Mouse (Mus musculus) midbrain, embryonic 11.5 days (tissue): ENCODE measurements around the gene Trim9. TPM values are rescaled to one million over a fixed set of nuclear protein-coding genes. Genes with fewer than 3 reads are reported as not detected.

Experiments
- ATAC-seq: fragments of 200-750 bp; cut with Nextera tagmentation; 2 replicates; pipeline ENCODE4 v1.8.0; 2017; ENCODE audit warnings: moderate TSS enrichment, moderate library complexity; ENCODE audit not compliant: low FRiP score
- DNase-seq: peaks from one replicate; pipeline ENCODE4 v3.0.0; 2015; ENCODE audit warnings: low spot score; ENCODE audit errors: missing footprints
- H3K27ac ChIP-seq: fragments of 300-500 bp; sonication (generic); 2 replicates; pipeline ENCODE4 v1.5.1; 2014; ENCODE audit warnings: low read depth, low read length
- H3K27me3 ChIP-seq: fragments of 300-500 bp; sonication (generic); 2 replicates; pipeline ENCODE4 v1.6.1; 2014; ENCODE audit warnings: mild to moderate bottlenecking, low read length, moderate library complexity, mixed read lengths; ENCODE audit not compliant: control insufficient read depth, insufficient read depth
- H3K36me3 ChIP-seq: fragments of 300-500 bp; sonication (generic); 2 replicates; pipeline ENCODE4 v1.6.1; 2014; ENCODE audit warnings: mild to moderate bottlenecking, low read length, moderate library complexity, mixed read lengths; ENCODE audit not compliant: control insufficient read depth, insufficient read depth
- H3K4me1 ChIP-seq: fragments of 300-500 bp; sonication (generic); 2 replicates; pipeline ENCODE4 v1.6.1; 2014; ENCODE audit warnings: low read length; ENCODE audit not compliant: control insufficient read depth, insufficient read depth
- H3K4me2 ChIP-seq: fragments of 300-500 bp; sonication (generic); 2 replicates; pipeline ENCODE4 v1.6.1; 2014; ENCODE audit warnings: mild to moderate bottlenecking, moderate library complexity
- H3K4me3 ChIP-seq: fragments of 300-500 bp; sonication (generic); 2 replicates; pipeline ENCODE4 v1.5.1; 2014; ENCODE audit warnings: low read depth, low read length
- H3K9ac ChIP-seq: fragments of 300-500 bp; sonication (generic); 2 replicates; pipeline ENCODE4 v1.6.1; 2014; ENCODE audit warnings: low read length
- H3K9me3 ChIP-seq: fragments of 300-500 bp; sonication (generic); 2 replicates; pipeline ENCODE4 v1.6.1; 2016; ENCODE audit warnings: low read length; ENCODE audit not compliant: control insufficient read depth
- WGBS: fragments of 180-500 bp; shearing (Covaris S2); extraction: QIAGEN DNeasy Blood & Tissue Kit; methylation state at CpG from one replicate; pipeline ENCODE4 v1.1.7; 2014; 5-methylcytosine and 5-hydroxymethylcytosine counted together
- polyA plus RNA-seq: library from polyadenylated mRNA; unstranded; fragments of >200 nt; fragmentation: Nextera tagmentation; extraction: Ambion mirVana; gene quantifications from 2 replicates; pipeline ENCODE4 v1.2.1, GENCODE M21; 2014

Gene Trim9
- polyA plus RNA-seq, 1 experiment from 2014 or later = 28.4 TPM

- Histone ChIP-seq H3K27ac (no peak overlapping the region), H3K4me1 (no peaks in the 10 kb centered on the region), H3K9ac (no peak overlapping the region), H3K9me3 (no peaks in the 10 kb centered on the region), H3K36me3 (no peaks in the 10 kb centered on the region), H3K4me2 (no peak overlapping the region), H3K27me3 (no peaks in the 10 kb centered on the region), H3K4me3 (no peak overlapping the region)
- 78% methylated on average over 6 of the region's 6 CpGs for WGBS
- ATAC-seq = no peak
- no peak for DNase-seq
These were observed 14.1 kb downstream of the Trim9 start for GRCm38 (mm10) chr12:70333253-70333805.

- WGBS = 93% methylated on average over 3 of the region's 3 CpGs
- no peak for ATAC-seq
- H3K27ac ChIP-seq = no peak overlapping the region
These were observed 18.4 kb downstream of the Trim9 start for GRCm38 (mm10) chr12:70329059-70329458.

GRCm38 (mm10) chr12:70326956-70327355 lies 20.5 kb downstream of the Trim9 start:
- DNase-seq (no peak), ATAC-seq (no peak)
- Histone ChIP-seq H3K27ac (no peak overlapping the region), H3K36me3 (no peaks in the 10 kb centered on the region), H3K4me1 (peaks cover 5% of the 10 kb centered on the region; the same call in 1 of the 2 replicates), H3K4me3 (no peak overlapping the region), H3K9ac (no peak overlapping the region), H3K27me3 (no peaks in the 10 kb centered on the region), H3K4me2 (no peak overlapping the region), H3K9me3 (no peaks in the 10 kb centered on the region)
- WGBS = 62% methylated on average over 1 of the region's 1 CpGs

More at GRCm38 (mm10) chr12:70329059-70329458, 18.4 kb downstream of the Trim9 start:
- Histone ChIP-seq H3K4me2 (no peak overlapping the region), H3K4me1 (peaks cover 5% of the 10 kb centered on the region; the same call in 1 of the 2 replicates), H3K27me3 (no peaks in the 10 kb centered on the region), H3K4me3 (no peak overlapping the region), H3K36me3 (no peaks in the 10 kb centered on the region), H3K9ac (no peak overlapping the region), H3K9me3 (no peaks in the 10 kb centered on the region)
- no peak for DNase-seq

- H3K9ac ChIP-seq = no peak overlapping the region
- DNase-seq (peak; percentile 87), ATAC-seq (peak; percentile 40; the same call in 1 of the 2 replicates)
- H3K36me3 ChIP-seq = no peaks in the 10 kb centered on the region
- no peak overlapping the region for H3K27ac ChIP-seq
- H3K4me2 ChIP-seq = no peak overlapping the region
- no peaks in the 10 kb centered on the region for H3K27me3 ChIP-seq
- H3K4me1 ChIP-seq = peaks cover 5% of the 10 kb centered on the region; the same call in 1 of the 2 replicates
- WGBS = 34% methylated on average over 2 of the region's 2 CpGs
- no peak overlapping the region for H3K4me3 ChIP-seq
- no peaks in the 10 kb centered on the region for H3K9me3 ChIP-seq
These were observed 21.0 kb downstream of the Trim9 start for GRCm38 (mm10) chr12:70326393-70326792.

- no peaks in the 10 kb centered on the region for H3K36me3 ChIP-seq
- H3K4me3 ChIP-seq = no peak overlapping the region
- H3K9ac ChIP-seq = no peak overlapping the region
- H3K4me1 ChIP-seq = peaks cover 5% of the 10 kb centered on the region; the same call in 1 of the 2 replicates
- no peak for ATAC-seq
- 68% methylated on average over 7 of the region's 7 CpGs for WGBS
- no peaks in the 10 kb centered on the region for H3K27me3 ChIP-seq
- H3K9me3 ChIP-seq = no peaks in the 10 kb centered on the region
- DNase-seq = no peak
- H3K4me2 ChIP-seq = no peak overlapping the region
- H3K27ac ChIP-seq = no peak overlapping the region
These were observed 21.6 kb downstream of the Trim9 start for GRCm38 (mm10) chr12:70325826-70326225.

GRCm38 (mm10) chr12:70322790-70323189 lies 24.6 kb downstream of the Trim9 start:
- WGBS = 94% methylated on average over 1 of the region's 1 CpGs
- no peak overlapping the region for H3K4me2 ChIP-seq
- no peaks in the 10 kb centered on the region for H3K27me3 ChIP-seq
- H3K4me1 ChIP-seq = peaks cover 5% of the 10 kb centered on the region; the same call in 1 of the 2 replicates
- H3K36me3 ChIP-seq = no peaks in the 10 kb centered on the region
- H3K4me3 ChIP-seq = no peak overlapping the region
- no peaks in the 10 kb centered on the region for H3K9me3 ChIP-seq
- ATAC-seq (no peak), DNase-seq (no peak)
- H3K9ac ChIP-seq = no peak overlapping the region
- H3K27ac ChIP-seq = no peak overlapping the region

GRCm38 (mm10) chr12:70316147-70316546 lies 31.3 kb downstream of the Trim9 start:
- Histone ChIP-seq H3K27me3 (no peaks in the 10 kb centered on the region), H3K9ac (no peak overlapping the region), H3K27ac (no peak overlapping the region), H3K36me3 (no peaks in the 10 kb centered on the region), H3K4me1 (peaks cover 9% of the 10 kb centered on the region), H3K4me3 (no peak overlapping the region), H3K9me3 (no peaks in the 10 kb centered on the region), H3K4me2 (no peak overlapping the region)
- DNase-seq = peak; percentile 87
- WGBS = 36% methylated on average over 9 of the region's 9 CpGs
- peak; percentile 73 for ATAC-seq

- Histone ChIP-seq H3K4me1 (no peaks in the 10 kb centered on the region), H3K9me3 (no peaks in the 10 kb centered on the region), H3K27me3 (no peaks in the 10 kb centered on the region), H3K36me3 (no peaks in the 10 kb centered on the region), H3K4me2 (no peak overlapping the region), H3K4me3 (no peak overlapping the region), H3K9ac (no peak overlapping the region), H3K27ac (no peak overlapping the region)
- DNase-seq (no peak), ATAC-seq (no peak)
- 90% methylated on average over 7 of the region's 7 CpGs for WGBS
These were observed 39.5 kb downstream of the Trim9 start for GRCm38 (mm10) chr12:70307881-70308280.

- no peaks in the 10 kb centered on the region for H3K36me3 ChIP-seq
- H3K27me3 ChIP-seq = no peaks in the 10 kb centered on the region
- no peak for ATAC-seq
- no peaks in the 10 kb centered on the region for H3K9me3 ChIP-seq
- 90% methylated on average over 5 of the region's 5 CpGs for WGBS
- H3K27ac ChIP-seq = no peak overlapping the region
- DNase-seq = no peak
- H3K4me3 ChIP-seq = no peak overlapping the region
- no peak overlapping the region for H3K9ac ChIP-seq
- no peaks in the 10 kb centered on the region for H3K4me1 ChIP-seq
- H3K4me2 ChIP-seq = no peak overlapping the region
These were observed 40.4 kb downstream of the Trim9 start for GRCm38 (mm10) chr12:70307062-70307461.
